Mouse (Mus musculus): Measurements from ENCODE around the gene Zfand2b. TPM values are rescaled to one million over a fixed set of nuclear protein-coding genes. Genes with fewer than 3 reads are reported as not detected.
A peak's percentile ranks its signal among the peaks of the same experiment; 100 is the strongest.

Zfand2b gene
- total RNA-seq (2021): 10 to 100 TPM; 16.3 to 16.7 TPM
- long read RNA-seq, experiment 1, transcript Zfand2b-204 (10 exons, 1,206 nt): major isoform, 17 of 50 reads
- long read RNA-seq, experiment 1, partial matches to known transcripts: 20 of 50 reads
- long read RNA-seq, experiment 1, other reads (novel, unspliced or antisense): 9 of 50 reads
- long read RNA-seq, experiment 2, transcript Zfand2b-204 (10 exons, 1,206 nt): major isoform, 28 of 70 reads
- long read RNA-seq, experiment 2, partial matches to known transcripts: 1 of 70 reads
- long read RNA-seq, experiment 2, other reads (novel, unspliced or antisense): 38 of 70 reads

DNA sequence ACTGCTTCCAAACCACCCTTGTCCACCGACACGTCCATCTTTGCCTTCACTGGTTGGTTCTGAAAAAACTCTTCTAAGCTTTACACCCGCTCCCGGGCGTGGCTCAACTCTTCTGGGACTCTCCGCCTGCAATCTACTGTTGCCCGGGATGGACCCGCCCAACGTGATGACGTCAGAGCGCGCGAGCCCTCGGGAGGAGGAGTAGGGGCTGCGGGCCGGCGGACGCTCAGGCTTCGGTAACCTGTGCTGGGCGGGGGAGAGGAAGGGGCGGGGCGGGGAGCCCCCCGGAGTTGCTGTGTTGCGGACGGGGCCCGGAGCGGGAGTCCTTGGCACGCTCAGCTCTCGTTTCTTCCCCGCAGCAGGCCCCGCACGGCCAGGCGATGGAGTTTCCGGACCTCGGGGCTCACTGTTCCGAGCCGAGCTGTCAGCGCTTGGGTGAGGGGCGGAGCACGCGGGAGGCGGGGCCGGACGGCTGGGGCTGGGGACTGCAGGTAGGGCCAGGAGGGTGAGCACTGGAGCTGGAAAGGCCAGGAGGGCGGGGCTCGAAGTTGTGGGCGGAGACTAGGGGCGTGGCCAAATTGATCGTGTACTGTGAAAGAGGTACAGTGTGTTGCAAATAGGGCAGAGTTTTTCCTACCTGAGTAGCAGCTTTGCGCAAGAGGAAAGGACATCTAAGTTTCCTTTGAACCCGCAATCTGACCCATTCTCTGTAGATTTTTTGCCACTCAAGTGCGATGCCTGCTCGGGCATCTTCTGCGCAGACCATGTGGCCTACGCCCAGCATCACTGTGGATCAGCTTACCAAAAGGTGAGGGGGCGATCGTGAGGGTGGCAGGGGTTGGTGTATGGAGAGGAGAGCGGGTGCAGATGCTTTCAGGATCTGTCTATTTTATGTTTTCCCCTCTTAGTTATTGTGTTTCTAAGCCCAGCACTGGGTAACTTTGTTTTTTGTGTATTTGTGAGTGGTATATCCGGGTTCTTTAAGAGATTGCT lies at the start of gene Zfand2b:
TSS of gene Zfand2b (plus strand) at position 175 of the 993 bp plus-strand sequence.
- DNase-seq: peak; percentile 96 to 98
- intact Hi-C loops (cut with DNase I): loop anchor here (1.0 kb wide), 1 partner anchor 149 kb away; the partner anchor contains the start of gene Dnpep

DNA sequence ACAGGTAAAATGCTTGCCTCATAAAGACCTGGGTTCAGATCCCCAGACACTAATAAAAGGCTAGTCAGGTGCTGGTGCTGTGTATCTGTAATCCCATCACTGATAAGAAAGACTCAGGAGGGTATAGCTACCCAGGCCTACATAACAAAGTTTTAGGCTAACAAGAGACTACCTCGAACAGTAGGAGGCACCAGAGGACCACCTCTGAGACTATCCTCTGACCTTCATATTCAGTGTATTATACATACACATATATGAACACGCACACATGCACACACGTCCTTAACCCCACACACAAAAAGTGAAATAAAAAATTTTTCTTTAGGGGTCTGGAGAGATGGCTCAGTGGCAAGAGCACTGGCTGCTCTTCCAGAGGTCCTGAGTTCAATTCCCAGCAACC lies 46.2 kb upstream of the Zfand2b start:
- DNase-seq: no peak
- intact Hi-C loops (cut with DNase I): no loop called here

DNA sequence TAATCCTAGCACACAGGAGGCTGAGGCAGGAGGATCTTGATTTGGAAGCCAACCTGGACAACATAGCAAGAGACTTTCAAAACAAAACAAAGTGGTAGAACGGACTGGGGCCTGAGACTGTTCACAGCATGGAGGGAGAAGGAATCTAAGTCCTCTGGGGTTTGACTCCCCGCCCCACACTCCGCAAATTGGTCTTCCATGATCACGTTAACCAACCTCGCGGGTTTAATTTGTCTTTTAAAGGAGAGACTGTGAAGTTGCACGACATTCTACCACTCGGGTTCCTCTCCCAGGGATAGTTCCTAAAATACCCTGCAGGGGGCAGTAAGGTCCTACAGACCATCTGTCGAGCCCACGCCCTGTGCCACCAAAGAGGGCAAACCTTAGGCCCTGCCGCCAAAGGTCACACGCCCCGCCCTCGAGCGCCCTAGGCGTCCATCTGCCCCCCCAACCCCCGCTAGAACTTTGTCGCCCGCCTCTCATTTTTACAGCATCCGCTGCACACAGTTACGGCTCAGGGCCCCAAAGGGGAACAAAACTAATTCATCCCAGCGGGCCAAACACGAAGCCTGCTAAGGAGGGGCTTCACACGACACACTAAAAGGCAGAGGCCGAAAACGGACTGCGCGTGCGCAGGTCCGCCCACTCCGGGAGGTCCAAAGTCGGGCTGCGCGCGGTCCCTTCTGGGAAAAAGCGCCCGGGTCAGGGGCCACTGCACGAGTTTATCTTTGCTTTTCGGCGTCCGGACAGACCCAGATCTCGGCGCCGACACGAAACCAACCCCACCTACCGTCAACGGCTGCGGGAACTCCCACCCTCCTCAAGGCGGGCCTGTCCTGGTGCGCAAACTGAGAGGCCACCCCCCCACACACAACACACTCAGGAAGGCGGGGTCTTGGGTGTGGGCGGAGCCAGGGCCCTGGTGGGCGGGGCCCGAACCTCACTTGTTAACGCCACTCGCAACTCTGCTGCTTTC lies 43.8 kb upstream of the Zfand2b start, which contains the start of gene Nhej1:
TSS of gene Nhej1 (minus strand) at position 855 of the 976 bp plus-strand sequence.
- intact Hi-C loops (cut with DNase I): no loop called here
- peak; percentile 93 to 97 for DNase-seq

DNA sequence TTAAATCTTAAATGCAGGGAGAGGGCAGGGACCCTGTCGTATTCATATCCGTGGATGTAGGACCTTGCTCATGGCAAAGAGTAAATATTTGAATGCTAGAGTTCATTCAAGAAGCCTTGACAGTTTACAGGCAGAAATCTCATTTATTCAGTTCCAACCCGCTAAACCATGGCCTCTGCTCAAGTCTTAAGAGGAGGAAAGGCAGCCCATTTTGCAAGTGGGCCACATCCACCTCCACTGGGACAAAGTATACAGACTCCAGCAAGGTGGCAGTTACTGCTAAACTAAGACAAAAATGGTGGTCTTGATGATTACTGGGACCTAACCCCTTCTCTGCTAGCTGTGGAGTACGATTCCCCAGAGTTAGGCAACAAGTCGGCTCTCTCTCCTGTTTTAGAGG lies 43.0 kb upstream of the Zfand2b start:
- intact Hi-C loops (cut with DNase I): no loop called here
- DNase-seq: no peak

DNA sequence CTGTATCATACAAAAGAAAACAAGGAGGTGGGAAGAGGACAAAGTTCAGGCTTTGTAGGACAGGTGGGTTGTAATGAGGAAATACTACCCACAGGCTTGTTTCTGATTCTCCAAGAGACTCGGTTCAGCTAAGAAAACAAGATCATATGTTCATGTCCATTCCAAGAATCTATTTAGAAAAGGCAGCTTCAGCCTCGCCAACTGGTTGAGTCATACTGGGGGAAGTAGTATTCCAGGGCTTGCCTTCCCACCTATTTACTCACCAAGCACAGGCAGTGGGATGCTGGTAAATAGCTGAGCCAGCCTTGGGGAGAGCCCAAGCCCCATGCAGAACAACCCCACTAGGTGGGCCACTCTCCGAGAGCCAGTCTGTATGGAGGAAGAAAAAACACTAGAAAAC lies 39.8 kb upstream of the Zfand2b start:
- intact Hi-C loops (cut with DNase I): no loop called here
- DNase-seq: no peak

DNA sequence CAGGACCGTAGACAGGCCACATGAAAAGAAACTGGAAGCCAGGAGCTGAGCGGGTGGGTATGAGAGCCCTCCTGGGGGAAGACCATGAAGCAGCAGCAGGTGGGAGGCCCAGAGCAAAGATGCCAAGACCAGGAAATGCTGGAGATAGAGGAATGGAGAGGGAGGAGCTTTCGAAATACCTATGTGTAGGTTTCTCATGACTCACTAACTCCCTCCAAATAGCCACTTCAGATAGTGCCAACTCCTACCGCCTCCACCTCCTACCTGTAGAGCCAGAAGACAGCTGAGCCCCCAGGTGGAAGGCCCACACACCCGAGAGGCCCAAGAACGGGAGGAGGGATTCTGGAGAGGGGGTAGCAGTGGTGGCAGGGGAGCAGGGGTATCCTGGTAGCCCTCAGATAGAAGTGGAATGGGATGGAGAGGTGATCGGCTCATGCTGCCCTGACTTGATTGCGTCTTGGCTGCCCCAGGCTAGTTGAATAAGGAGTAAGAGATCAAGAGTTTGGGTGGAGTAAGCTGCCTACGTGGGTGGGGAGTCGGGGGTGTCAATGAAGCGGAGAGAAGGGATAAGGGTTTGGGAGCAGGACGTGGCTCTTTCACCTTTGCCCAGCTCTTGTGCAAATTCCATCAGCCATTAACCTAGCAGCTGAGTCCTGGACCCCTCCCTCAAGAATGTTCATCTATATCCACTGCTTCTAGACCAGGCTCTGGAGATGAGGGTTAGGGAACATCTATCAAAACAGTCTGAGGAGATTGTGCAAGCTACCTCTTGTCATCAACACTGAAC lies 34.8 kb upstream of the Zfand2b start, which contains the start of gene Slc23a3:
TSS of gene Slc23a3 (minus strand) at position 470 of the 787 bp plus-strand sequence.
- intact Hi-C loops (cut with DNase I): no loop called here
- no peak for DNase-seq

DNA sequence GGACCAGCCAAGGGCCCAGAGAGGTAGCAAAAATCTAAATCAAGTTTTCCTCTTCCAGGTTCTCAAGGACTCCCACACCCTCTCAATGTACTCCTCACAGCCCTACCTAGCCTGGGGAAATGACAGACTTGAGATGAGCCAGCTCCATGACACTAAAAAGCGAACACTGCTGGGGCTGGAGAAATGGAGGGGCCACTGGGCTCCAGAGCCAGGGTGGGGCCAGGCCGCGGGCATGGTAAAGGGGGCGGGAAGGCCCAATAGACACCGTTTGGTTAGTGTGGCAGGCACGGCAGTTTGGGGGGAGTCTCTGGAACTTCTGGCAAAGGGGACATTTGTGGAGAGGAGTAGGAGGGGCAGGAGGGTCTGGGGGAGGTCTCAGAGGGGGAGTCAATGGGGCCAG lies 32.2 kb upstream of the Zfand2b start:
- intact Hi-C loops (cut with DNase I): no loop called here
- DNase-seq: no peak

DNA sequence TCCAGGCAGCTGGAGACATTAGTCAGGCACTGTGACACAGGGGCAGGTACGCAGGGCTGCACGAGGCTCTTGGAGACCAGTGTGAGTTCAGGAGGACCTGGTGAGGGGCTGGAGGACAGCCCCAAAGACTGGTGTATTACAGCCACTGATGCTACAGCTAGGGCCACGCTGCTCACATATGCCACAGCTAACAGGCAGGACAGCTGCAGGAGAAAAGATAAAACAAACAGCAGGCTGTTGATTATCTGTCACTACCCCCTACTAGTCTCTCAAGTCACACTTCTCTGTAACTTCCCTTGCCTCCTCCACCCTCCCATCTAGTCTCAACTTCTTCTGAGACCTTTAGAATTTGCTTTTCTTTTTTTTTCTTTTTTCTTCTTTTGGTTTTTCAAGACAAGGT lies 31.7 kb upstream of the Zfand2b start:
- intact Hi-C loops (cut with DNase I): no loop called here
- DNase-seq: no peak

DNA sequence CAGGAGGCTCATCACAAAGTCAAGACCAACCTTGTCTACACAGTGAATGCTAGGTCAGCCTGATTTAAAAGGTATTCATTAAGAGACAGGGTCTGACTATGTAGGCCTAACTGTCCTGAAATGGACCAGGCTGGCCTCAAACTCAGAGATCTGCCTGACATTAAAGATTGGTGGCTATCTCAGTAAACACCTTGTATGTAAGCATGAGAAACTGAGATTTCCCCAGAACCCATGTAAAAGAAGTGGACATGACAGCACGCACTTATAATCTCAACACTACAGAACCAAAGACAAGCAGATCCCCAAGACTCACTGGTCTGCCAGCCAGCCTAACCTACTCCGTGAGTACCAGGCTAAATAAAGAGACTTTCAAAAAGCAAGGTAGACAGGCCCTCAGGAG lies 30.0 kb upstream of the Zfand2b start:
- intact Hi-C loops (cut with DNase I): no loop called here
- no peak for DNase-seq

DNA sequence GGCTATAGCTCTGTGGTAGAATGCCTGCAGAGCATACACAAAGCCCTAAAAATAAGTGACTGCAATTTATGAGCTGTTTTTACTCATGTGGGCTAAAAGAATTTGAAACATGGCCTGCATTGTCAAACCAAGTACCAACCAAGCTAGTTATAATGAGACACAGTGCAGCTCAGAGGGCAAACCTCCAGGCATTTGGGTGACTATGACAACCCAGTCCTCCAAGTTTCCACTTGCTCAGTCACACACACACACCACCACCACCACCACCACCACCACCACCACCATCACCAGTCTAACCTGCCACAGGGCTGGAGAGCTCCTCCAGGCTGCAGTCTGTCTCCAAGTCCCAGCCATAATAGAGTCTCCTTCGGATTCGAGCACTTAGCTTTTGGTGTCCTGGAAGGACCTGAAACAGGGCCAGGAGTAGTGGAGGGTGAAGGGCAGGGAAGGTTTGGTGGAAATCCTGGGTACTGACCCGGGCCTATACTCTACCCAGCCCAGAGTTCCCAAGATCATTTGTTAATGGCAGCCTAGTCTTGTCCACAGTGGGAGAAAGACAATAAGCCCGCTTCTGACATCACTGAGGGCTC lies 27.8 kb upstream of the Zfand2b start:
- DNase-seq: no peak
- intact Hi-C loops (cut with DNase I): no loop called here

DNA sequence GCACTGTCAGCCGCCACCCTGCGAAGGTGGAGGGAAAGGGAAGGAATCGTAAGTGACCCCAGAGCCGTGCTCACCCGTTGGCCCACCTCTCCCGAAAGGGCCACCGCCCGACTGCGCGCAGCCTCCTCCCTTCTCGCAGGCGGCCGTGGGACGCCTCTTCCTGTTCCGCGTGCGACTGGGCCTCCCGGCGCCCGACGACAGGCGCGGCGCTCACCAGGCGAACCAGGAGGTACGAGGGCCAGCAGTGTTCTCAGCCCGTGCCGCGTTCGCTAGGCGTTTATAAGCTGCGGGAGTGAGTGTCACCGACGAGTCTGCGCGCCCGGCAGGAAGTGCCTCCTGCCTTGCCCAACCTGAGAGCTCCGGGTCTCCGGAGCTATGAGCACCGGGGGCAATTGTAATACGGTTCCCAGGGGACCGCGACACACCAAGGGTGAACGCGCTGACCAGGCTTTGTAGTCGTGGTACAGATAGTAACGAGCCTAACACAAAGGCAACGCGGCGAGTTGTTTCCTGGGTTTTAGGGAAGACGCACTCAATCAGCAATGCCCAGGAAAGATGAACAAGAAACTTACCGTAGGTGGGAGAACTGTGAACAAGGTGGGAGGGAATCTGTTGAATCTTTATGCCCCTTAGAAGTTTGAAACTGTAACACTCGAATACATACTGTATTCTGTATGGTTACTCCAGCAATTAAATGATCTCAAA lies 26.8 kb upstream of the Zfand2b start:
- intact Hi-C loops (cut with DNase I): no loop called here
- peak; percentile 56 to 73 for DNase-seq

DNA sequence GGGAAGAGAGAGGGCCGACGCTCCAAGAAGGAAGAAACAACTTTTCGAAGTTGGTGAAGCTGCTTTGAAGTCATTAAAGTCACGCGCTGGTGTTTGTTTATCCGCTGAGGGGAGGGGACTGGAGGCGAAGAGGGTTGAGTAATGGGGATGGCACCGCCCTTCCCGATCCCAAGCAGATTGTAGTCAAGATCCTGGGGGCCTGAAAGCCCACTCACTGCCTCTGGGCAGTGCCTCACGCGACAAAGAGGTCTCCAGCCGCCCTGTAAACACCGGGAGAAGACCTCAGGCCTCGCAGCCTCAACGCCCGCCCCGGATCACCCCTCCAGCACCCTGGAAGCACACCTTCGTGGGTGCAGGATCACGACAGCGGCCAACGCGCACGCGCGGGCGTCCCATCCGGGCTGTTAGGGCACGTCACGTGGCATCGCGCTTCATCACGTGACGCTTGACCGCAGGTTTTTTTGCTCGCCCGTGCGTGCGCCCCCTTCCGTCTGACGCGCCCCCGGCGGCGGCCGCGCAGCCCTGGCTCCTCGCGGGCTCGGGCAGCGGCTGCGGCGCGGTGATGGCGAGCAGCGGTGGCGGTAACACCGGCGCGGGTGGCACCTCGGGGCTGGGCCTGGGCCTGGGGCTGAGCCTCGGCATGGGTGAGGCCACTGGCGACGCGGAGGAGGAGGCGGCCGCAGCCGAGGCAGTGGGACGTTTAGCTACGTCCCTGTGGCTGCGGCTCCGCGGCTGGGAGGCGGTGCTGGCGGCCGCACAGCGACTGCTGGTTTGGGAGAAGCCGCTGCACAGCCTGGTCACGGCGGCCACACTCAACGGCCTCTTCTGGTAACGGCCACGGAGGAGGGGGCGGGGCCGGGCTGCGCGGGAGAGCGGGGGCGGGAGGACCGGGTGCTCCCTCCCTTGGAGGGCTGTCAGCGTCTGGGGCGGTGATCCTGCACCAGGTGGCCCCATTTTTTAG lies 25.9 kb upstream of the Zfand2b start, which contains the start of the genes Cnppd1 and Retreg2:
TSS of gene Cnppd1 (minus strand) at position 411 of the 961 bp plus-strand sequence.
TSS of gene Retreg2 (plus strand) at position 478 of the 961 bp plus-strand sequence.
- intact Hi-C loops (cut with DNase I): no loop called here
- peak; percentile 96 to 97 for DNase-seq

DNA sequence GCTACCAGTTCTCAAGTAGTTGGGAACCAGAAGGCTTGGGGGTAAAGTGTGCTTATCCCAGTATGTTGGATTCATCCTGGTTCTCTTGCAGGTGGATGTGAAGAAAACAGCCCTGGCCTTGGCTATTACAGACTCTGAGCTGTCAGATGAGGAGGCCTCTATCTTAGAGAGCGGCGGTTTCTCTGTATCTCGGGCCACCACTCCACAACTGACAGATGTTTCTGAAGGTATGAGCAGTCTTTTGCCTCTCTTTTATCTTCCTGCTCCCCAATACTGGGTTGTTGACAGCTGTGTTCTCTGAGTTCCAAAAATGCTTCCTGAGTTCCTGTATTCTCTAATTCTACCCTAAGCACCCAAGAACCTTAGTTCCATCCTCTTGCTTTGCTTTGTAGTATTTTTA lies 22.9 kb upstream of the Zfand2b start:
- no peak for DNase-seq
- intact Hi-C loops (cut with DNase I): no loop called here

DNA sequence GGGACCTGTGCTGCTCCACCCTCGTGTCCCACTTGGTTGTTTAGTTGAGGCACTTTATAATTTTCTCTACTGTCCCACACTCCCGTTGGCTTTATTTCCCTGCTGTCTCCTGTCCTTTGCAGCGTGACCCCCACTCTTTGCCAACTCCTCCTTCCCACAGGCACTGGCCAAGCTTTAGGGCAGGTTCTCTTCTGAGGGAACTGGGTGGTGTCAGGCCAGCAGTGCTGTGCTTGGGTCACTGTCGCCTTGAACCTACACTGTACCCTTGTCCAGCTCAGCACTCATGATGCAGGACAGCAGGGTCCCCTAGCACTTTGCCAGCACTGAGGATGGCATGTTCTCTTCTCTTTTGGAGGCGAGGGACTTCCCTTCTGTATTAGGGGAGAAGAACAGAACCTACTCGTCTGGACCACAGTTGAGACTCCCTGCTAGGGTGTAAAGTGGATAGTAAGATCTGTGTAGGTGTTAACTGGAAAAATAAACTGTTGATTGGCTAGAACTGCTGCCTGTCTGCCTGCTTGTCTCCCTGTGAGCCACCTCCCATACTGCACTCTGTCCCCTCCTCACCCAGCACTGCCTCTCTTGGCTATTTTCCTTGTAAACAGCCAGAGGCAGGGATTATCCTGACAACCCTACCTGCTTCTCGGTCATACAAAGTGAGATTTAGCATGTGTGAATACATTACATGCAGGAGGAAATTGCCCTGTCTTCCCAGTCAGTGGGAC lies 20.9 kb upstream of the Zfand2b start:
- no peak for DNase-seq
- intact Hi-C loops (cut with DNase I): no loop called here

DNA sequence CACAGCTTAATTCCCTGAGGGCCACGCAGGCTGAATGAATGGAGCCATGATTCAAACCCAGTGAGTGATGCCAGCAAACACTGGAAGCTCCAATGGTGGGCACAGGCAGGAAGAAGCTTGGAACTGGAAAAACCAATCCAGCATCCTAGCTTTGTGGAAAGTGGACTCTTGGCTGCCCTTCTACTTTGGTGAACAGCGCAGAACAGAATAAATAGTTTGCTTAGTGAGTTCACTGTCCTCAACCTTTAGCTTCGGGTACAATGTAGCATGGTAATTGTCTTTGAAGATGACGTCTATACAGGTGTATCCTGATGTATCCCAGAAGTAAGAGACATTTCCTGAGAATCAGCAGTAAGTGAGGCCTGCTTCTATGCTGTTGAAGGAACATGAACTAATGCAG lies 19.7 kb upstream of the Zfand2b start:
- intact Hi-C loops (cut with DNase I): no loop called here
- no peak for DNase-seq

DNA sequence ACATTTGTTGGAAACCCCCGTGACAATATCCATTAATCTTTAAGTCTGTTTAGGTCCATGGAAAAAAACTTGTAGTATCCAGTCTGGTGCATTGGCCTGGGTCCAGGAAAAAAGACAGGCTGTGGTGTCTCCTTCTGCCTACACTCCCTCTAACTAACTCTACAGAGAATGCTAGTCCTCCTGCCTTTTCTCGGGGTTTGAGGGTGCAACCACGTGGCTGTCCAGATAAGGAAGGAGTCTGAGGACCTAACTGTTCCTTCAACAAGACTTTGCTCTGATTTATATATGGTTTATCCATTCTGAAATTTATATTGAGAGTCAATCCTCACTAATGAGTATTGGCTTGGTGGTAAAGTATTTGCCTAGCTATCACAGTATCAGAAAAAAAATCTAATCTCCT lies 12.6 kb upstream of the Zfand2b start:
- DNase-seq: no peak
- intact Hi-C loops (cut with DNase I): no loop called here

Measured in gastrocnemius, postnatal 36 days (tissue).